27 mouse cellular contexts compared by ENCODE assay signal in the genomic region with DNA sequence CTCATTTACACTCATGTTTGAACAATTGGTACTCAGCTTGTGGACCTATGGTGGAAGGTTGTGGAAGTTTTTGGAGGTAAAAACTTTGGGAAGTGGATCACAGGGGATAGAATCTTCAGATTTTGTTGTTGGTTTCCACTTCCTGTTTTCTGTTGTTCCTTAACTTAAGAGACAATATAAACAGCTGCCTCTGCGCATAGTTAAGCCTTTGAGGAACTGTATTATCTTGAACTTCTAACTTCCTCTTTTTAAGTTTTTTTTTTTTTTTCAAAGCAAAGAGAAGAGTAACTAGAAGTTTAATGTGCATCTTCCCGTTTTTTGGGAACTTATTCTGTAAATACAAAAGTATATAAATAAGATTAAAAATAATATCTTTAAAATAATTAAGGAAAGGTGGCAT.
"Had no signal": no experiment of that assay in that cellular context is flagged by ENCODE, and none has a peak within 500 bp of the region (broad histone marks: within the 10 kb centered on the region; RNA-seq: fewer than 3 reads in every experiment).

No protein-coding gene starts in this region.

- H3K9ac ChIP-seq: limb, embryonic 12.5 days; limb, embryonic 13.5 days; limb, embryonic 15.5 days; liver, embryonic 12.5 days; liver, embryonic 13.5 days; liver, embryonic 14.5 days; liver, embryonic 15.5 days; liver, postnatal 0 days; lung, embryonic 14.5 days; lung, embryonic 15.5 days; midbrain, embryonic 12.5 days; midbrain, embryonic 13.5 days; midbrain, embryonic 15.5 days had no signal

- H3K4me3 ChIP-seq: limb, embryonic 10.5 days; limb, embryonic 12.5 days; limb, embryonic 13.5 days; limb, embryonic 15.5 days; liver, embryonic 12.5 days; liver, embryonic 13.5 days; liver, embryonic 15.5 days; lung, embryonic 15.5 days; megakaryocyte, embryonic 14.5 days; midbrain, embryonic 10.5 days; midbrain, embryonic 12.5 days; midbrain, embryonic 13.5 days; midbrain, embryonic 15.5 days; myocyte had no signal

- H3K9me3 ChIP-seq: limb, embryonic 10.5 days; limb, embryonic 12.5 days; limb, embryonic 13.5 days; limb, embryonic 15.5 days; liver, embryonic 12.5 days; liver, embryonic 13.5 days; liver, embryonic 15.5 days; lung, embryonic 15.5 days; megakaryocyte, embryonic 14.5 days; midbrain, embryonic 10.5 days; midbrain, embryonic 12.5 days; midbrain, embryonic 13.5 days; midbrain, embryonic 15.5 days had no signal

- H3K4me1 ChIP-seq: limb, embryonic 12.5 days; limb, embryonic 13.5 days; limb, embryonic 15.5 days; liver, embryonic 12.5 days; liver, embryonic 13.5 days; liver, embryonic 15.5 days; lung, embryonic 15.5 days; megakaryocyte, embryonic 14.5 days; midbrain, embryonic 10.5 days; midbrain, embryonic 12.5 days; midbrain, embryonic 13.5 days; midbrain, embryonic 15.5 days had no signal

- DNase-seq: left cerebral cortex, postnatal 4 days; liver; liver, embryonic 13.5 days; liver, postnatal 0 days; lung, adult 18-20 months; lung, adult 2 months; lung, embryonic 14.5 days; lung, postnatal 10 days; lung, postnatal 14 days; lung, postnatal 36 days; lung, postnatal 4 days; midbrain, embryonic 14.5 days had no signal

- H3K27ac ChIP-seq: limb, embryonic 10.5 days; limb, embryonic 12.5 days; limb, embryonic 13.5 days; limb, embryonic 15.5 days; liver, embryonic 12.5 days; liver, embryonic 13.5 days; liver, embryonic 14.5 days; liver, embryonic 15.5 days; lung, embryonic 15.5 days; macrophage; midbrain, embryonic 10.5 days; midbrain, embryonic 12.5 days; midbrain, embryonic 13.5 days; midbrain, embryonic 15.5 days had no signal

- H3K27me3 ChIP-seq: limb, embryonic 12.5 days; limb, embryonic 13.5 days; limb, embryonic 15.5 days; liver, embryonic 12.5 days; liver, embryonic 13.5 days; liver, embryonic 15.5 days; lung, embryonic 15.5 days; megakaryocyte, embryonic 14.5 days; midbrain, embryonic 12.5 days; midbrain, embryonic 13.5 days; midbrain, embryonic 15.5 days had no signal

- H3K36me3 ChIP-seq: limb, embryonic 10.5 days; limb, embryonic 12.5 days; limb, embryonic 13.5 days; limb, embryonic 15.5 days; liver, embryonic 12.5 days; liver, embryonic 13.5 days; liver, embryonic 15.5 days; lung, embryonic 15.5 days; midbrain, embryonic 10.5 days; midbrain, embryonic 12.5 days; midbrain, embryonic 13.5 days; midbrain, embryonic 15.5 days had no signal
